Mouse (Mus musculus): ENCODE measurements around the gene Usp5. TPM values are rescaled to one million over a fixed set of nuclear protein-coding genes. Genes with fewer than 3 reads are reported as not detected.

The Usp5 gene
- polyA plus RNA-seq, 1 experiment: 159 TPM

GRCm38 (mm10) chr6:124856916-124857839 lies 27.9 kb upstream of the Usp5 start, which contains the start of gene P3h3:
Gene P3h3, minus strand, starts transcription at chr6:124857752.
- peak; percentile 92 to 93 for DNase-seq
- H3K27ac ChIP-seq (ENCODE audit: insufficient read depth, low read length): peak within 1 kb of the TSS; percentile 96
- H3K4me3 ChIP-seq (replicated peaks; ENCODE audit: insufficient read depth, low read depth, low read length): peak within 1 kb of the TSS; percentile 88
- peak; percentile 66; the same call in 1 of the 2 replicates for TF ChIP-seq POLR2A (IDR thresholded peaks at IDR 0.05; ENCODE audit: borderline replicate concordance, insufficient read depth, low read length)
- peak; percentile 74 for TF ChIP-seq CTCF (IDR thresholded peaks at IDR 0.05; ENCODE audit: borderline replicate concordance, insufficient read depth, low read depth, low read length)
- WGBS: under 1% methylated on average over 86 of the region's 86 CpGs
- peaks cover 24% of the 10 kb centered on the region for H3K4me1 ChIP-seq (ENCODE audit: control insufficient read depth, insufficient read depth, low read length)
- H3K27me3 ChIP-seq (ENCODE audit: control insufficient read depth, insufficient read depth, low read length): no peaks in the 10 kb centered on the region

- peak; percentile 49 for DNase-seq
- H3K27ac ChIP-seq (ENCODE audit: insufficient read depth, low read length): peak overlapping the region; percentile 36; the same call in 1 of the 2 replicates
These were observed 27.0 kb upstream of the Usp5 start for GRCm38 (mm10) chr6:124856321-124856720.

GRCm38 (mm10) chr6:124854647-124855046 lies 25.4 kb upstream of the Usp5 start:
- H3K27ac ChIP-seq (ENCODE audit: insufficient read depth, low read length): no peak overlapping the region
- no peak for DNase-seq
- no peak overlapping the region for H3K4me3 ChIP-seq (replicated peaks; ENCODE audit: insufficient read depth, low read depth, low read length)
- TF ChIP-seq POLR2A (IDR thresholded peaks at IDR 0.05; ENCODE audit: borderline replicate concordance, insufficient read depth, low read length) (no peak), CTCF (IDR thresholded peaks at IDR 0.05; ENCODE audit: borderline replicate concordance, insufficient read depth, low read depth, low read length) (no peak)
- H3K4me1 ChIP-seq (ENCODE audit: control insufficient read depth, insufficient read depth, low read length): peaks cover 10% of the 10 kb centered on the region; the same call in 1 of the 2 replicates
- 67% methylated on average over 12 of the region's 12 CpGs for WGBS
- H3K27me3 ChIP-seq (ENCODE audit: control insufficient read depth, insufficient read depth, low read length): no peaks in the 10 kb centered on the region

More at GRCm38 (mm10) chr6:124856321-124856720, 27.0 kb upstream of the Usp5 start:
- TF ChIP-seq CTCF (IDR thresholded peaks at IDR 0.05; ENCODE audit: borderline replicate concordance, insufficient read depth, low read depth, low read length) (no peak), POLR2A (IDR thresholded peaks at IDR 0.05; ENCODE audit: borderline replicate concordance, insufficient read depth, low read length) (no peak)
- whole genome bisulfite sequencing: 9% methylated on average over 14 of the region's 14 CpGs
- peak overlapping the region; percentile 88 for H3K4me3 ChIP-seq (replicated peaks; ENCODE audit: insufficient read depth, low read depth, low read length)
- H3K4me1 ChIP-seq (ENCODE audit: control insufficient read depth, insufficient read depth, low read length): peaks cover 23% of the 10 kb centered on the region
- no peaks in the 10 kb centered on the region for H3K27me3 ChIP-seq (ENCODE audit: control insufficient read depth, insufficient read depth, low read length)

GRCm38 (mm10) chr6:124850535-124850934 lies 21.3 kb upstream of the Usp5 start:
- Histone ChIP-seq H3K27ac (ENCODE audit: insufficient read depth, low read length) (no peak overlapping the region), H3K27me3 (ENCODE audit: control insufficient read depth, insufficient read depth, low read length) (no peaks in the 10 kb centered on the region), H3K4me1 (ENCODE audit: control insufficient read depth, insufficient read depth, low read length) (no peaks in the 10 kb centered on the region; the same call in 1 of the 2 replicates), H3K4me3 (replicated peaks; ENCODE audit: insufficient read depth, low read depth, low read length) (no peak overlapping the region)
- TF ChIP-seq POLR2A (IDR thresholded peaks at IDR 0.05; ENCODE audit: borderline replicate concordance, insufficient read depth, low read length): no peak
- no peak for TF ChIP-seq CTCF (IDR thresholded peaks at IDR 0.05; ENCODE audit: borderline replicate concordance, insufficient read depth, low read depth, low read length)
- WGBS: 74% methylated on average over 8 of the region's 8 CpGs
- DNase-seq: no peak

DNA sequence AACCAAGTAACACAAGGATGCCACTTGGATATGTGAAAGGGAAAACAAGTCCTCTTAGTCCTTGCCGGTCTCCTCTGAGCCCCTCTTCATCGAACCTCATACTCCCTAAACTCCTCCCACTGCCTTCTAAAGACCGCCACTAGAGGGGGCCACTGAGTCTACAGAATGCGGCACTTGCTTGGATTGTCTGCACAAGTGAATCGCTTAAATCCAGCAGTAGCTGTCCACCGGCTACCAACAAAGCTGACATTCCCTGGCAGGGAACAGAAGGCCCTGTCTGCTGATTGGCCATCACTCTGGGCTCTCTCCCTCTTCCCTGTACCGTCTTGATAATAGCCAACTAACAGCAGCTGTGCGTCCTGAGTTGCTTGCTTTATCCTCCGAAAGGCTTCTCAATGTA lies 18.0 kb upstream of the Usp5 start:
- Histone ChIP-seq H3K27ac (ENCODE audit: insufficient read depth, low read length) (no peak overlapping the region; the same call in 1 of the 2 replicates), H3K27me3 (ENCODE audit: control insufficient read depth, insufficient read depth, low read length) (no peaks in the 10 kb centered on the region), H3K4me1 (ENCODE audit: control insufficient read depth, insufficient read depth, low read length) (no peaks in the 10 kb centered on the region; the same call in 1 of the 2 replicates), H3K4me3 (replicated peaks; ENCODE audit: insufficient read depth, low read depth, low read length) (no peak overlapping the region)
- WGBS: 2% methylated on average over 9 of the region's 9 CpGs
- TF ChIP-seq POLR2A (IDR thresholded peaks at IDR 0.05; ENCODE audit: borderline replicate concordance, insufficient read depth, low read length) (no peak), CTCF (IDR thresholded peaks at IDR 0.05; ENCODE audit: borderline replicate concordance, insufficient read depth, low read depth, low read length) (peak; percentile 90)
- peak; percentile 91 to 95 for DNase-seq

GRCm38 (mm10) chr6:124840241-124841167 lies 11.2 kb upstream of the Usp5 start, which contains the start of gene Gnb3:
Gene Gnb3, minus strand, starts transcription at chr6:124840275.
- no peak within 1 kb of the TSS for H3K27ac ChIP-seq (ENCODE audit: insufficient read depth, low read length)
- H3K4me3 ChIP-seq (replicated peaks; ENCODE audit: insufficient read depth, low read depth, low read length): no peak within 1 kb of the TSS
- TF ChIP-seq POLR2A (IDR thresholded peaks at IDR 0.05; ENCODE audit: borderline replicate concordance, insufficient read depth, low read length): no peak
- no peak for TF ChIP-seq CTCF (IDR thresholded peaks at IDR 0.05; ENCODE audit: borderline replicate concordance, insufficient read depth, low read depth, low read length)
- H3K27me3 ChIP-seq (ENCODE audit: control insufficient read depth, insufficient read depth, low read length): no peaks in the 10 kb centered on the region
- DNase-seq: no peak
- 25% methylated on average over 14 of the region's 15 CpGs for WGBS
- peaks cover 6% of the 10 kb centered on the region for H3K4me1 ChIP-seq (ENCODE audit: control insufficient read depth, insufficient read depth, low read length)

GRCm38 (mm10) chr6:124839805-124840204 lies 10.5 kb upstream of the Usp5 start:
- no peak overlapping the region for H3K4me3 ChIP-seq (replicated peaks; ENCODE audit: insufficient read depth, low read depth, low read length)
- 9% methylated on average over 8 of the region's 8 CpGs for WGBS
- TF ChIP-seq CTCF (IDR thresholded peaks at IDR 0.05; ENCODE audit: borderline replicate concordance, insufficient read depth, low read depth, low read length) (no peak), POLR2A (IDR thresholded peaks at IDR 0.05; ENCODE audit: borderline replicate concordance, insufficient read depth, low read length) (no peak)

More at GRCm38 (mm10) chr6:124839805-124840204, 10.5 kb upstream of the Usp5 start:
- H3K27me3 ChIP-seq (ENCODE audit: control insufficient read depth, insufficient read depth, low read length): no peaks in the 10 kb centered on the region
- no peak for DNase-seq
- H3K4me1 ChIP-seq (ENCODE audit: control insufficient read depth, insufficient read depth, low read length): peaks cover 6% of the 10 kb centered on the region
- H3K27ac ChIP-seq (ENCODE audit: insufficient read depth, low read length): no peak overlapping the region

Measured in cerebellum, adult 2 months (tissue).